In genomic region chr9:57764147-57764973, GRCm38 (mm10) we compare ENCODE assay signal across 8 mouse cellular contexts. TPM values are rescaled to one million over a fixed set of nuclear protein-coding genes. Genes with fewer than 3 reads are reported as not detected.
DNase-seq lines count a peak whose midpoint lies in the region; ATAC-seq and TF ChIP-seq lines count a peak whose summit lies in the region.

No protein-coding gene starts in this region.

- intact Hi-C loops in heart, postnatal 36 days (cut with DNase I): loop anchor here (5.0 to 10.0 kb wide), 3 partner anchors 148 to 490 kb away; partner anchors contain the start of genes Stoml1 and Ubl7

- WGBS in forebrain, postnatal 0 days: under 1% methylated on average over 57 of the region's 57 CpGs
- under 1% methylated on average over 57 of the region's 57 CpGs for WGBS in lung, embryonic 15.5 days

- H3K27me3 ChIP-seq in forebrain, postnatal 0 days (ENCODE audit: insufficient read depth, low read length): no peaks in the 10 kb centered on the region
- H3K27me3 ChIP-seq in lung, embryonic 15.5 days: no peaks in the 10 kb centered on the region

- no peak overlapping the region for H3K27ac ChIP-seq in ES-E14 (ENCODE audit: insufficient read depth, low read depth, low read length, poor library complexity, severe bottlenecking)
- H3K27ac ChIP-seq in forebrain, postnatal 0 days (ENCODE audit: low read depth, low read length): peak overlapping the region; percentile 99
- H3K27ac ChIP-seq in lung, embryonic 15.5 days: peak overlapping the region; percentile 98

- in situ Hi-C loops in ES-E14 (cut with MboI; ENCODE audit: low sequenced_read_pairs in 2 of 2, unreplicated experiment in 2 of 2): no loop called here

- peaks cover 0 to 7% of the 10 kb centered on the region in 2 experiments; a peak in 1 of 4 replicates for H3K4me1 ChIP-seq in ES-E14 (ENCODE audit: control insufficient read depth in 2 of 2, insufficient read depth in 2 of 2, low read length in 2 of 2, poor library complexity in 1 of 2)
- peaks cover 26% of the 10 kb centered on the region for H3K4me1 ChIP-seq in forebrain, postnatal 0 days (ENCODE audit: insufficient read depth)
- H3K4me1 ChIP-seq in lung, embryonic 15.5 days: peaks cover 31% of the 10 kb centered on the region

- H3K9me3 ChIP-seq in ES-E14 (ENCODE audit: control insufficient read depth, insufficient read depth, low read depth, low read length): no peaks in the 10 kb centered on the region
- H3K9me3 ChIP-seq in forebrain, postnatal 0 days (ENCODE audit: low read length): no peaks in the 10 kb centered on the region
- H3K9me3 ChIP-seq in lung, embryonic 15.5 days: no peaks in the 10 kb centered on the region

- TF ChIP-seq CTCF in forebrain, postnatal 0 days (IDR thresholded peaks at IDR 0.05; ENCODE audit: low read depth): no peak

- H3K36me3 ChIP-seq in ES-E14 (ENCODE audit: control insufficient read depth, insufficient read depth, low read length, poor library complexity, severe bottlenecking): peaks cover 12% of the 10 kb centered on the region
- H3K36me3 ChIP-seq in forebrain, postnatal 0 days (ENCODE audit: insufficient read depth): peaks cover 22% of the 10 kb centered on the region
- H3K36me3 ChIP-seq in lung, embryonic 15.5 days: peaks cover 18% of the 10 kb centered on the region

- peak; percentile 48 for DNase-seq in ES-E14 (ENCODE audit: low read depth, low spot score)
- peak; percentile 66 to 72 for DNase-seq in cerebellum, adult 18-20 months
- peak; percentile 69 for DNase-seq in forebrain, postnatal 0 days
- peak; percentile 68 to 69 for DNase-seq in heart, postnatal 36 days
- peak; percentile 73 for DNase-seq in layer of hippocampus, adult 9-11 months
- peak; percentile 58 for DNase-seq in ovary, postnatal 14 days (ENCODE audit: low spot score)
- DNase-seq in thymus, postnatal 36 days: peak; percentile 63 to 72

- peak overlapping the region; percentile 92 for H3K4me2 ChIP-seq in forebrain, postnatal 0 days (ENCODE audit: low read depth)
- H3K4me2 ChIP-seq in lung, embryonic 15.5 days: peak overlapping the region; percentile 94

- ATAC-seq in forebrain, postnatal 0 days: peak; percentile 28
- peak; percentile 47 for ATAC-seq in lung, embryonic 15.5 days (ENCODE audit: borderline replicate concordance, extremely low read depth, low FRiP score, low TSS enrichment)

- H3K9ac ChIP-seq in ES-E14 (ENCODE audit: insufficient read depth, low read depth, low read length, poor library complexity, severe bottlenecking): peak overlapping the region; percentile 89
- H3K9ac ChIP-seq in forebrain, postnatal 0 days: peak overlapping the region; percentile 99
- H3K9ac ChIP-seq in lung, embryonic 15.5 days: peak overlapping the region; percentile 99

- peak overlapping the region; percentile 78 to 98 for H3K4me3 ChIP-seq in ES-E14 (ENCODE audit: insufficient read depth in 1 of 2, low read depth in 1 of 2, low read length in 2 of 2, poor library complexity in 1 of 2, severe bottlenecking in 1 of 2)
- peak overlapping the region; percentile 79 for H3K4me3 ChIP-seq in forebrain, postnatal 0 days (ENCODE audit: low read depth, low read length)
- peak overlapping the region; percentile 86 for H3K4me3 ChIP-seq in lung, embryonic 15.5 days

TF ChIP-seq in ES-E14, 5 proteins besides CTCF, POLR2A, EP300 and RAD21:
- TF ChIP-seq HCFC1 (IDR thresholded peaks at IDR 0.05; ENCODE audit: borderline replicate concordance, insufficient read depth, low read length): no peak
- no peak for TF ChIP-seq CHD2 (IDR thresholded peaks at IDR 0.05; ENCODE audit: low read depth, low read length)
- TF ChIP-seq ZC3H11A (IDR thresholded peaks at IDR 0.05; ENCODE audit: borderline replicate concordance, low read depth, low read length): no peak
- TF ChIP-seq MAFK (IDR thresholded peaks at IDR 0.05; ENCODE audit: insufficient read depth, low read depth, low read length): no peak
- no peak for TF ChIP-seq ZNF384 (IDR thresholded peaks at IDR 0.05; ENCODE audit: low read depth, low read length)

RNA-seq across cellular contexts. Expression of gene Clk3, which starts 1.3 kb away (rescaled TPM):
- 38.3 and 41.5 TPM in 2 replicates for total RNA-seq in ES-E14 (2012; rRNA removed)
- 79.7 and 105 TPM in 2 replicates for total RNA-seq in forebrain, postnatal 0 days (2014; rRNA removed)
- 55.4 and 61.7 TPM in 2 replicates for polyA plus RNA-seq in forebrain, postnatal 0 days (2015; fragmentation: Nextera tagmentation; extraction: Ambion mirVana)
- 10 to 100 TPM; 29.4 to 39.8 TPM for total RNA-seq in heart, postnatal 36 days (2021)
- 79.5 and 85.5 TPM in 2 replicates for polyA plus RNA-seq in lung, embryonic 15.5 days (2015; fragmentation: Nextera tagmentation; extraction: Ambion mirVana)

RNA-seq across cellular contexts. Expression of gene Edc3, which starts 56.0 kb away (rescaled TPM):
- 10.2 TPM in 2 replicates for total RNA-seq in ES-E14 (2012; rRNA removed)
- total RNA-seq in forebrain, postnatal 0 days (2014; rRNA removed): 7.2 and 10.2 TPM in 2 replicates
- polyA plus RNA-seq in forebrain, postnatal 0 days (2015; fragmentation: Nextera tagmentation; extraction: Ambion mirVana): 23.5 and 27.8 TPM in 2 replicates
- total RNA-seq in heart, postnatal 36 days (2021): 1 to 10 TPM; 5.0 to 5.2 TPM
- polyA plus RNA-seq in lung, embryonic 15.5 days (2015; fragmentation: Nextera tagmentation; extraction: Ambion mirVana): 34.0 and 35.8 TPM in 2 replicates
